Mouse (Mus musculus): Measurements from ENCODE around the gene Socs1. TPM values are rescaled to one million over a fixed set of nuclear protein-coding genes. Genes with fewer than 3 reads are reported as not detected.

Gene Socs1
- polyA plus RNA-seq, 1 experiment, result 4.0 TPM

GRCm38 (mm10) chr16:10763540-10764264 is 21.6 kb downstream of the Socs1 start:
- H3K27me3 ChIP-seq (ENCODE audit: control insufficient read depth, insufficient read depth, low read length), result no peaks in the 10 kb centered on the region
- peak overlapping the region; percentile 71 for H3K4me3 ChIP-seq (ENCODE audit: control insufficient read depth, low read depth, low read length)
- no peaks in the 10 kb centered on the region for H3K36me3 ChIP-seq (ENCODE audit: control insufficient read depth, insufficient read depth, low read length)
- peaks cover 5% of the 10 kb centered on the region for H3K4me1 ChIP-seq (ENCODE audit: control insufficient read depth, insufficient read depth, low read length)
- TF ChIP-seq POLR2A (IDR thresholded peaks at IDR 0.05; ENCODE audit: control insufficient read depth, low read depth, low read length), result no peak
- no peak for TF ChIP-seq CTCF (IDR thresholded peaks at IDR 0.05; ENCODE audit: control insufficient read depth, insufficient read depth, insufficient replicate concordance, low read depth, low read length)
- no peak overlapping the region for H3K27ac ChIP-seq (ENCODE audit: control insufficient read depth, insufficient read depth, low read depth, low read length)

GRCm38 (mm10) chr16:10762569-10763180 is 22.7 kb downstream of the Socs1 start:
- no peaks in the 10 kb centered on the region for H3K27me3 ChIP-seq (ENCODE audit: control insufficient read depth, insufficient read depth, low read length)
- no peak for TF ChIP-seq CTCF (IDR thresholded peaks at IDR 0.05; ENCODE audit: control insufficient read depth, insufficient read depth, insufficient replicate concordance, low read depth, low read length)
- TF ChIP-seq POLR2A (IDR thresholded peaks at IDR 0.05; ENCODE audit: control insufficient read depth, low read depth, low read length), result no peak
- peak overlapping the region; percentile 74 for H3K4me3 ChIP-seq (ENCODE audit: control insufficient read depth, low read depth, low read length)

GRCm38 (mm10) chr16:10761182-10761581 is 24.2 kb downstream of the Socs1 start:
- H3K4me3 ChIP-seq (ENCODE audit: control insufficient read depth, low read depth, low read length), result no peak overlapping the region
- TF ChIP-seq CTCF (IDR thresholded peaks at IDR 0.05; ENCODE audit: control insufficient read depth, insufficient read depth, insufficient replicate concordance, low read depth, low read length) (no peak), POLR2A (IDR thresholded peaks at IDR 0.05; ENCODE audit: control insufficient read depth, low read depth, low read length) (no peak)
- no peaks in the 10 kb centered on the region for H3K36me3 ChIP-seq (ENCODE audit: control insufficient read depth, insufficient read depth, low read length)
- no peaks in the 10 kb centered on the region for H3K27me3 ChIP-seq (ENCODE audit: control insufficient read depth, insufficient read depth, low read length)
- H3K27ac ChIP-seq (ENCODE audit: control insufficient read depth, insufficient read depth, low read depth, low read length), result no peak overlapping the region
- H3K4me1 ChIP-seq (ENCODE audit: control insufficient read depth, insufficient read depth, low read length), result peaks cover 5% of the 10 kb centered on the region

More at GRCm38 (mm10) chr16:10762569-10763180, 22.7 kb downstream of the Socs1 start:
- H3K27ac ChIP-seq (ENCODE audit: control insufficient read depth, insufficient read depth, low read depth, low read length), result no peak overlapping the region
- H3K36me3 ChIP-seq (ENCODE audit: control insufficient read depth, insufficient read depth, low read length), result no peaks in the 10 kb centered on the region
- H3K4me1 ChIP-seq (ENCODE audit: control insufficient read depth, insufficient read depth, low read length), result peaks cover 5% of the 10 kb centered on the region

GRCm38 (mm10) chr16:10756168-10756567 is 29.2 kb downstream of the Socs1 start:
- Histone ChIP-seq H3K27me3 (ENCODE audit: control insufficient read depth, insufficient read depth, low read length) (no peaks in the 10 kb centered on the region), H3K27ac (ENCODE audit: control insufficient read depth, insufficient read depth, low read depth, low read length) (no peak overlapping the region), H3K4me3 (ENCODE audit: control insufficient read depth, low read depth, low read length) (no peak overlapping the region), H3K4me1 (ENCODE audit: control insufficient read depth, insufficient read depth, low read length) (peaks cover 2% of the 10 kb centered on the region; the same call in 1 of the 2 replicates), H3K36me3 (ENCODE audit: control insufficient read depth, insufficient read depth, low read length) (no peaks in the 10 kb centered on the region)
- TF ChIP-seq CTCF (IDR thresholded peaks at IDR 0.05; ENCODE audit: control insufficient read depth, insufficient read depth, insufficient replicate concordance, low read depth, low read length) (no peak), POLR2A (IDR thresholded peaks at IDR 0.05; ENCODE audit: control insufficient read depth, low read depth, low read length) (no peak)

GRCm38 (mm10) chr16:10754521-10755296 is 30.6 kb downstream of the Socs1 start:
- no peaks in the 10 kb centered on the region for H3K36me3 ChIP-seq (ENCODE audit: control insufficient read depth, insufficient read depth, low read length)
- TF ChIP-seq CTCF (IDR thresholded peaks at IDR 0.05; ENCODE audit: control insufficient read depth, insufficient read depth, insufficient replicate concordance, low read depth, low read length) (no peak), POLR2A (IDR thresholded peaks at IDR 0.05; ENCODE audit: control insufficient read depth, low read depth, low read length) (no peak)
- no peak overlapping the region for H3K4me3 ChIP-seq (ENCODE audit: control insufficient read depth, low read depth, low read length)
- H3K4me1 ChIP-seq (ENCODE audit: control insufficient read depth, insufficient read depth, low read length), result no peaks in the 10 kb centered on the region; the same call in 1 of the 2 replicates
- H3K27ac ChIP-seq (ENCODE audit: control insufficient read depth, insufficient read depth, low read depth, low read length), result no peak overlapping the region
- H3K27me3 ChIP-seq (ENCODE audit: control insufficient read depth, insufficient read depth, low read length), result no peaks in the 10 kb centered on the region

- Histone ChIP-seq H3K27ac (ENCODE audit: control insufficient read depth, insufficient read depth, low read depth, low read length) (no peak overlapping the region), H3K4me3 (ENCODE audit: control insufficient read depth, low read depth, low read length) (no peak overlapping the region), H3K27me3 (ENCODE audit: control insufficient read depth, insufficient read depth, low read length) (no peaks in the 10 kb centered on the region), H3K4me1 (ENCODE audit: control insufficient read depth, insufficient read depth, low read length) (no peaks in the 10 kb centered on the region; the same call in 1 of the 2 replicates), H3K36me3 (ENCODE audit: control insufficient read depth, insufficient read depth, low read length) (no peaks in the 10 kb centered on the region)
- no peak for TF ChIP-seq POLR2A (IDR thresholded peaks at IDR 0.05; ENCODE audit: control insufficient read depth, low read depth, low read length)
- no peak for TF ChIP-seq CTCF (IDR thresholded peaks at IDR 0.05; ENCODE audit: control insufficient read depth, insufficient read depth, insufficient replicate concordance, low read depth, low read length)
These were observed 35.5 kb downstream of the Socs1 start for GRCm38 (mm10) chr16:10749824-10750223.

GRCm38 (mm10) chr16:10749226-10749625 is 36.1 kb downstream of the Socs1 start:
- Histone ChIP-seq H3K27ac (ENCODE audit: control insufficient read depth, insufficient read depth, low read depth, low read length) (no peak overlapping the region), H3K4me3 (ENCODE audit: control insufficient read depth, low read depth, low read length) (no peak overlapping the region), H3K27me3 (ENCODE audit: control insufficient read depth, insufficient read depth, low read length) (no peaks in the 10 kb centered on the region), H3K4me1 (ENCODE audit: control insufficient read depth, insufficient read depth, low read length) (no peaks in the 10 kb centered on the region; the same call in 1 of the 2 replicates), H3K36me3 (ENCODE audit: control insufficient read depth, insufficient read depth, low read length) (no peaks in the 10 kb centered on the region)
- no peak for TF ChIP-seq POLR2A (IDR thresholded peaks at IDR 0.05; ENCODE audit: control insufficient read depth, low read depth, low read length)
- TF ChIP-seq CTCF (IDR thresholded peaks at IDR 0.05; ENCODE audit: control insufficient read depth, insufficient read depth, insufficient replicate concordance, low read depth, low read length), result no peak

Data from testis, adult 2 months (tissue).